Mouse (Mus musculus) hindbrain, embryonic 15.5 days (tissue): ENCODE results near the gene Dnmbp. TPM values are rescaled to one million over a fixed set of nuclear protein-coding genes. Genes with fewer than 3 reads are reported as not detected.
"Not testable (repeated sequence)": the region's sequence is repeated elsewhere in the genome, so short reads cannot be mapped to it uniquely, and the experiment has no call there.

Source experiments
- ATAC-seq: fragments of 200-750 bp; cut with Nextera tagmentation; 2 replicates; pipeline ENCODE4 v1.8.0; 2017; ENCODE audit warnings: low read depth, moderate number of reproducible peaks, moderate TSS enrichment; ENCODE audit not compliant: low FRiP score
- H3K27ac ChIP-seq: fragments of 300-500 bp; sonication (generic); replicated peaks from 2 replicates; pipeline ENCODE4 v1.5.1; 2015; ENCODE audit warnings: mild to moderate bottlenecking, inconsistent platforms
- H3K27me3 ChIP-seq: fragments of 300-500 bp; sonication (generic); 2 replicates; pipeline ENCODE4 v1.6.1; 2015; ENCODE audit warnings: control low read depth, inconsistent platforms
- H3K36me3 ChIP-seq: fragments of 300-500 bp; sonication (generic); 2 replicates; pipeline ENCODE4 v1.6.1; 2015; ENCODE audit warnings: control low read depth, inconsistent platforms
- H3K4me1 ChIP-seq: fragments of 300-500 bp; sonication (generic); replicated peaks from 2 replicates; pipeline ENCODE4 v1.6.1; 2015; ENCODE audit warnings: control low read depth, inconsistent platforms
- H3K4me2 ChIP-seq: fragments of 300-500 bp; sonication (generic); 2 replicates; pipeline ENCODE4 v1.6.1; 2015; ENCODE audit warnings: moderate library complexity, mild to moderate bottlenecking, inconsistent platforms
- H3K4me3 ChIP-seq: fragments of 300-500 bp; sonication (generic); 2 replicates; pipeline ENCODE4 v1.5.1; 2015; ENCODE audit warnings: mild to moderate bottlenecking, inconsistent platforms
- H3K9ac ChIP-seq: fragments of 300-500 bp; sonication (generic); 2 replicates; pipeline ENCODE4 v1.6.1; 2015; ENCODE audit warnings: inconsistent platforms
- H3K9me3 ChIP-seq: fragments of 300-500 bp; sonication (generic); 2 replicates; pipeline ENCODE4 v1.6.1; 2016; ENCODE audit warnings: control low read depth, inconsistent platforms
- WGBS: fragments of 180-500 bp; shearing (Covaris S2); methylation state at CpG from one replicate; pipeline ENCODE4 v1.1.7; 2015; 5-methylcytosine and 5-hydroxymethylcytosine counted together
- polyA plus RNA-seq: library from polyadenylated mRNA; unstranded; fragments of >200 nt; fragmentation: Nextera tagmentation; extraction: Ambion mirVana; gene quantifications from 2 replicates; pipeline ENCODE4 v1.2.1, GENCODE M21; 2015

Gene Dnmbp
- polyA plus RNA-seq, 1 experiment from 2014 or later: 9.1 TPM

GRCm38 (mm10) chr19:43965496-43966085, 25.6 kb upstream of the Dnmbp start:
- Histone ChIP-seq H3K27me3 (no peaks in the 10 kb centered on the region), H3K9me3 (no peaks in the 10 kb centered on the region), H3K9ac (no peak overlapping the region), H3K4me1 (no peaks in the 10 kb centered on the region), H3K4me3 (no peak overlapping the region), H3K36me3 (no peaks in the 10 kb centered on the region), H3K27ac (no peak overlapping the region), H3K4me2 (no peak overlapping the region)
- 91% methylated on average over 11 of the region's 11 CpGs for WGBS
- no peak for ATAC-seq

- no peaks in the 10 kb centered on the region for H3K36me3 ChIP-seq
- H3K4me2 ChIP-seq: no peak overlapping the region
- WGBS: 73% methylated on average over 9 of the region's 9 CpGs
- H3K27ac ChIP-seq: no peak overlapping the region
- no peak for ATAC-seq
- H3K27me3 ChIP-seq: no peaks in the 10 kb centered on the region
- no peaks in the 10 kb centered on the region for H3K9me3 ChIP-seq
- H3K4me3 ChIP-seq: no peak overlapping the region
- H3K9ac ChIP-seq: no peak overlapping the region
- H3K4me1 ChIP-seq: no peaks in the 10 kb centered on the region
These were observed 22.8 kb upstream of the Dnmbp start for GRCm38 (mm10) chr19:43962795-43963194.

GRCm38 (mm10) chr19:43961185-43961584, 21.2 kb upstream of the Dnmbp start:
- 91% methylated on average over 2 of the region's 2 CpGs for WGBS
- Histone ChIP-seq H3K9me3 (no peaks in the 10 kb centered on the region), H3K27ac (no peak overlapping the region), H3K9ac (no peak overlapping the region), H3K4me2 (no peak overlapping the region), H3K4me1 (no peaks in the 10 kb centered on the region), H3K27me3 (no peaks in the 10 kb centered on the region), H3K36me3 (no peaks in the 10 kb centered on the region), H3K4me3 (no peak overlapping the region)
- ATAC-seq: no peak

- H3K9ac ChIP-seq: no peak overlapping the region
- H3K4me2 ChIP-seq: no peak overlapping the region
- no peaks in the 10 kb centered on the region for H3K27me3 ChIP-seq
- H3K4me1 ChIP-seq: no peaks in the 10 kb centered on the region
- H3K27ac ChIP-seq: no peak overlapping the region
- H3K4me3 ChIP-seq: no peak overlapping the region
- 91% methylated on average over 11 of the region's 11 CpGs for WGBS
- ATAC-seq: no peak
- H3K9me3 ChIP-seq: no peaks in the 10 kb centered on the region
- no peaks in the 10 kb centered on the region for H3K36me3 ChIP-seq
These were observed 20.0 kb upstream of the Dnmbp start for GRCm38 (mm10) chr19:43960014-43960413.

- H3K36me3 ChIP-seq: no peaks in the 10 kb centered on the region
- no peaks in the 10 kb centered on the region for H3K9me3 ChIP-seq
- ATAC-seq: no peak
- no peak overlapping the region for H3K27ac ChIP-seq
- H3K9ac ChIP-seq: no peak overlapping the region
- no peaks in the 10 kb centered on the region for H3K27me3 ChIP-seq
- H3K4me2 ChIP-seq: no peak overlapping the region
- H3K4me3 ChIP-seq: no peak overlapping the region
- H3K4me1 ChIP-seq: no peaks in the 10 kb centered on the region
- 26% methylated on average over 2 of the region's 2 CpGs for WGBS
These were observed 19.2 kb upstream of the Dnmbp start for GRCm38 (mm10) chr19:43959162-43959561.

- 76% methylated on average over 4 of the region's 4 CpGs for WGBS
These were observed 17.9 kb upstream of the Dnmbp start for GRCm38 (mm10) chr19:43957881-43958280.

GRCm38 (mm10) chr19:43957402-43957801, 17.4 kb upstream of the Dnmbp start:
- H3K27ac ChIP-seq: no peak overlapping the region
- H3K4me1 ChIP-seq: no peaks in the 10 kb centered on the region
- 30% methylated on average over 4 of the region's 4 CpGs for WGBS
- no peaks in the 10 kb centered on the region for H3K27me3 ChIP-seq
- no peak overlapping the region for H3K9ac ChIP-seq
- no peaks in the 10 kb centered on the region for H3K9me3 ChIP-seq
- H3K36me3 ChIP-seq: no peaks in the 10 kb centered on the region
- H3K4me2 ChIP-seq: no peak overlapping the region
- ATAC-seq: no peak
- H3K4me3 ChIP-seq: no peak overlapping the region

More at GRCm38 (mm10) chr19:43957881-43958280, 17.9 kb upstream of the Dnmbp start:
- Histone ChIP-seq H3K27me3 (no peaks in the 10 kb centered on the region), H3K4me3 (no peak overlapping the region), H3K27ac (no peak overlapping the region), H3K4me1 (no peaks in the 10 kb centered on the region), H3K9ac (no peak overlapping the region), H3K4me2 (no peak overlapping the region), H3K9me3 (no peaks in the 10 kb centered on the region), H3K36me3 (no peaks in the 10 kb centered on the region)
- ATAC-seq: no peak

- Histone ChIP-seq H3K4me3 (no peak overlapping the region), H3K9ac (no peak overlapping the region), H3K27me3 (no peaks in the 10 kb centered on the region), H3K4me2 (no peak overlapping the region), H3K27ac (no peak overlapping the region), H3K9me3 (no peaks in the 10 kb centered on the region), H3K4me1 (no peaks in the 10 kb centered on the region), H3K36me3 (no peaks in the 10 kb centered on the region)
- 81% methylated on average over 5 of the region's 5 CpGs for WGBS
- no peak for ATAC-seq
These were observed 15.3 kb upstream of the Dnmbp start for GRCm38 (mm10) chr19:43955266-43955665.

GRCm38 (mm10) chr19:43954864-43955263, 14.9 kb upstream of the Dnmbp start:
- Histone ChIP-seq H3K27me3 (no peaks in the 10 kb centered on the region), H3K36me3 (no peaks in the 10 kb centered on the region), H3K9me3 (no peaks in the 10 kb centered on the region), H3K4me2 (no peak overlapping the region), H3K4me1 (no peaks in the 10 kb centered on the region), H3K9ac (no peak overlapping the region), H3K27ac (no peak overlapping the region), H3K4me3 (no peak overlapping the region)
- 81% methylated on average over 4 of the region's 4 CpGs for WGBS
- ATAC-seq: no peak

GRCm38 (mm10) chr19:43952936-43953335, 12.9 kb upstream of the Dnmbp start:
- H3K9ac ChIP-seq, H3K4me3 ChIP-seq, H3K4me2 ChIP-seq, H3K9me3 ChIP-seq, H3K27ac ChIP-seq, H3K4me1 ChIP-seq, H3K27me3 ChIP-seq, ATAC-seq, H3K36me3 ChIP-seq: not testable (repeated sequence)
- 88% methylated on average over 8 of the region's 8 CpGs for WGBS

- no peak overlapping the region for H3K27ac ChIP-seq
- H3K4me1 ChIP-seq: no peaks in the 10 kb centered on the region
- H3K27me3 ChIP-seq: no peaks in the 10 kb centered on the region
- H3K9ac ChIP-seq: no peak overlapping the region
- no peaks in the 10 kb centered on the region for H3K36me3 ChIP-seq
- WGBS: under 1% methylated on average over 12 of the region's 12 CpGs
- ATAC-seq: no peak
- no peak overlapping the region for H3K4me3 ChIP-seq
- no peaks in the 10 kb centered on the region for H3K9me3 ChIP-seq
- no peak overlapping the region for H3K4me2 ChIP-seq
These were observed 9.3 kb upstream of the Dnmbp start for GRCm38 (mm10) chr19:43949111-43949810.

- Histone ChIP-seq H3K9me3 (no peaks in the 10 kb centered on the region), H3K4me3 (no peak overlapping the region), H3K36me3 (no peaks in the 10 kb centered on the region), H3K4me1 (peaks cover 3% of the 10 kb centered on the region; the same call in 1 of the 2 replicates), H3K4me2 (no peak overlapping the region), H3K9ac (no peak overlapping the region), H3K27ac (no peak overlapping the region), H3K27me3 (no peaks in the 10 kb centered on the region)
- ATAC-seq: no peak
- 91% methylated on average over 8 of the region's 8 CpGs for WGBS
These were observed 4.6 kb upstream of the Dnmbp start for GRCm38 (mm10) chr19:43944566-43944965.

- ATAC-seq: no peak
- no peaks in the 10 kb centered on the region for H3K9me3 ChIP-seq
- H3K9ac ChIP-seq: no peak overlapping the region
- H3K4me2 ChIP-seq: no peak overlapping the region
- peaks cover 16% of the 10 kb centered on the region for H3K4me1 ChIP-seq
- H3K27me3 ChIP-seq: no peaks in the 10 kb centered on the region
- WGBS: 79% methylated on average over 16 of the region's 16 CpGs
- no peaks in the 10 kb centered on the region for H3K36me3 ChIP-seq
- H3K27ac ChIP-seq: no peak overlapping the region
- H3K4me3 ChIP-seq: no peak overlapping the region
These were observed 3.1 kb upstream of the Dnmbp start for GRCm38 (mm10) chr19:43943076-43943475.
